Mouse (Mus musculus) stomach, embryonic 14.5 days (tissue): ENCODE measurements at regions not wholly inside any gene's neighbourhood (a gene's known extent, or its start where the extent isn't known, plus 50 kb on each side); places are given as distances from the start of the nearest gene placed in this dataset.

Experiments used
- ATAC-seq: fragments of 200-750 bp; cut with Nextera tagmentation; 2 replicates; pipeline ENCODE4 v1.8.0; 2017; ENCODE audit warnings: low read depth, moderate TSS enrichment; ENCODE audit not compliant: insufficient number of reproducible peaks, insufficient read depth, low FRiP score
- H3K27ac ChIP-seq: fragments of 300-500 bp; sonication (generic); 2 replicates; pipeline ENCODE4 v1.5.1; 2014; ENCODE audit warnings: mild to moderate bottlenecking, low read length, moderate library complexity, mixed read lengths
- H3K27me3 ChIP-seq: fragments of 300-500 bp; sonication (generic); 2 replicates; pipeline ENCODE4 v1.6.1; 2014; ENCODE audit warnings: low read length, control low read depth, mixed read lengths; ENCODE audit not compliant: control insufficient read depth, insufficient read depth
- H3K36me3 ChIP-seq: fragments of 300-500 bp; sonication (generic); 2 replicates; pipeline ENCODE4 v1.6.1; 2014; ENCODE audit warnings: mild to moderate bottlenecking, control low read depth, low read length, moderate library complexity, mixed read lengths; ENCODE audit not compliant: control insufficient read depth, insufficient read depth
- H3K4me1 ChIP-seq: fragments of 300-500 bp; sonication (generic); 2 replicates; pipeline ENCODE4 v1.6.1; 2014; ENCODE audit warnings: low read length, control low read depth, mixed read lengths; ENCODE audit not compliant: control insufficient read depth, insufficient read depth
- H3K4me2 ChIP-seq: fragments of 300-500 bp; sonication (generic); replicated peaks from 2 replicates; pipeline ENCODE4 v1.6.1; 2014; ENCODE audit warnings: low read depth, low read length, control low read depth
- H3K4me3 ChIP-seq: fragments of 300-500 bp; sonication (generic); 2 replicates; pipeline ENCODE4 v1.5.1; 2014; ENCODE audit warnings: low read depth, low read length, control low read depth
- H3K9ac ChIP-seq: fragments of 300-500 bp; sonication (generic); replicated peaks from 2 replicates; pipeline ENCODE4 v1.6.1; 2014; ENCODE audit warnings: low read depth, mild to moderate bottlenecking, control low read depth, low read length, moderate library complexity, mixed read lengths
- H3K9me3 ChIP-seq: fragments of 300-500 bp; sonication (generic); 2 replicates; pipeline ENCODE4 v1.6.1; 2016; ENCODE audit warnings: low read depth, low read length, control low read depth; ENCODE audit not compliant: control insufficient read depth
- WGBS: fragments of 180-500 bp; shearing (Covaris S2); extraction: QIAGEN DNeasy Blood & Tissue Kit; methylation state at CpG from one replicate; pipeline ENCODE4 v1.1.7; 2014; 5-methylcytosine and 5-hydroxymethylcytosine counted together

DNA sequence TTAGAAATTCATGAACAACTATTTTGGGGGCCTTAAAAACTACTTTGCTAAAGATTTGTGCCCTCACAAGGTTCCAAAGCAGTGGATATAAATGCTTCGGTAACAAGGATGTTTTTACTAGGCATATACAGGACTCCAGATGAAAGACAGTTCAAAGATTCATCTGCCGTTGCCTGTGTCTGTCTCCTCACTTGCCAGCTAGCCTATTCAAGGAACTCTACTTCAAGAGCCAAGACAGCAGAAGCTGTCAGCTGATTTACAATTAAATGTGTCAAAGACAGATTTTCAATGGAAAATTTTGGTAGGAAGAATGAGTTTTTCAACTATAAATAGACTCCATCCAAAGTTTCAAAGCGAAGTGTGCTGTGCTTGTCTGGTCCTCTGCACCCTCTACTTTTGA lies 494.0 kb upstream of the A1bg start:
- Histone ChIP-seq H3K36me3 (no peaks in the 10 kb centered on the region), H3K27me3 (no peaks in the 10 kb centered on the region), H3K4me3 (no peak overlapping the region), H3K27ac (no peak overlapping the region), H3K9ac (no peak overlapping the region), H3K9me3 (no peaks in the 10 kb centered on the region), H3K4me1 (no peaks in the 10 kb centered on the region), H3K4me2 (no peak overlapping the region)
- WGBS = 70% methylated on average over 3 of the region's 3 CpGs
- no peak for ATAC-seq

DNA sequence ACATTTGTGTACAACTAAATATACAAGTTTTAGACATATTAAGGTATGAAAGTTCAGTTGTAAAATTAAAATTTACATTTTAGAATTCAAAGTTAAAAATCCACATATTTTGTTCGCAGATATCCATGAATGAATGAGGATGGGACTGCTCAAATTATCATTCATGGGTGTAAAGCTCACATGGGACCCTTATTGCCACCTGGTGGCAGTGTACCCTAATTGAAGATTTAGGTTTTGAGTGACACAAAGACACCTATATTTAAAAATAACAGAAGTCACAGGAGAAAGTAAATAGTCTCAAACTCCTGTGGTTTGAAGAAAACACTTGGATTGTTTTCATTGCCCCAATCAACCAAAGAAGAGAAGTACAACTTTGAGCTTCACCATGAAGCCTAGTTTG lies 492.8 kb upstream of the A1bg start:
- no peaks in the 10 kb centered on the region for H3K36me3 ChIP-seq
- no peaks in the 10 kb centered on the region for H3K27me3 ChIP-seq
- no peak for ATAC-seq
- no peaks in the 10 kb centered on the region for H3K4me1 ChIP-seq
- H3K9ac ChIP-seq = no peak overlapping the region
- 67% methylated on average over 1 of the region's 1 CpGs for WGBS
- H3K4me2 ChIP-seq = no peak overlapping the region
- H3K27ac ChIP-seq = no peak overlapping the region
- no peaks in the 10 kb centered on the region for H3K9me3 ChIP-seq
- no peak overlapping the region for H3K4me3 ChIP-seq

DNA sequence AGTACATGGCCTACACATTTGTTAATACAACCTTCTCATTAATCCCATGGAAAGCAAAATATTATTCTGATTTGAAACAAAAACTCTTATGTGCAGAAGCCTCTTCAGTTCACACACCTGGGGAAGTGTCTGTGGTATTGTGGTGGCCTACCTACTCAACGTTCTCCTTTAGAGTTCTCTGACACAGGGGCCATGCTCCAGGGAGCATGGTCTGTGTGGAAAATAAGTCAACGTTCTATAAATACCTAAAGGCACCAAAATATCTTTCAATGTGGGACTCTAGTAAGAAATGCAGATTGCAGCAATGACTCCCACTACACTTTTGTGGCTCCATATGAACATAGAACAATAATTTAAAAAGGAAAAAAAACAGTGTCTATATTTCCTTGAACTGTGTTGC lies 489.0 kb upstream of the A1bg start:
- no peak overlapping the region for H3K27ac ChIP-seq
- no peaks in the 10 kb centered on the region for H3K9me3 ChIP-seq
- ATAC-seq = no peak
- no peaks in the 10 kb centered on the region for H3K27me3 ChIP-seq
- H3K4me2 ChIP-seq = no peak overlapping the region
- WGBS = 81% methylated on average over 2 of the region's 2 CpGs
- no peaks in the 10 kb centered on the region for H3K4me1 ChIP-seq
- H3K36me3 ChIP-seq = no peaks in the 10 kb centered on the region
- no peak overlapping the region for H3K9ac ChIP-seq
- H3K4me3 ChIP-seq = no peak overlapping the region

DNA sequence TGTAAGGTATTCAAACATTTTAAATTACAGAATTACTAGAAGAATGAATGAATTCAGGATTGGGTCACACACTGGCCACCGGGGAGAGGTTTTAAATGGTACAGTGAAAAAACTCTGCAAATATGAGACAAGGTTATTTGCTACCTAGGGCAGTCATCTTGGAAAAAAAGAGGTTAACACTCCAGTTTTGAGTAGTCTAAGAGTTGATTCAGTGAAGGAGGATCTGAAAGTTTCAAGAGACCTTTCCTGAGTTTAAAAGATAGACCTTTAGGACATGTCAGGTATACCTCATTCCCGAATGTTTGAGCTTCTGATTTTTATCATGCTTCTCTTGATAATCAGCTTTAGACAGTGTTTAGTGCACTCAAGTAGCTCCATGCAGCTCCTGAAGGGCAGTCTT lies 488.0 kb upstream of the A1bg start:
- Histone ChIP-seq H3K4me3 (no peak overlapping the region), H3K4me2 (no peak overlapping the region), H3K27ac (no peak overlapping the region), H3K9ac (no peak overlapping the region), H3K4me1 (no peaks in the 10 kb centered on the region), H3K36me3 (no peaks in the 10 kb centered on the region), H3K9me3 (no peaks in the 10 kb centered on the region), H3K27me3 (no peaks in the 10 kb centered on the region)
- no peak for ATAC-seq
- WGBS = 90% methylated on average over 2 of the region's 2 CpGs

DNA sequence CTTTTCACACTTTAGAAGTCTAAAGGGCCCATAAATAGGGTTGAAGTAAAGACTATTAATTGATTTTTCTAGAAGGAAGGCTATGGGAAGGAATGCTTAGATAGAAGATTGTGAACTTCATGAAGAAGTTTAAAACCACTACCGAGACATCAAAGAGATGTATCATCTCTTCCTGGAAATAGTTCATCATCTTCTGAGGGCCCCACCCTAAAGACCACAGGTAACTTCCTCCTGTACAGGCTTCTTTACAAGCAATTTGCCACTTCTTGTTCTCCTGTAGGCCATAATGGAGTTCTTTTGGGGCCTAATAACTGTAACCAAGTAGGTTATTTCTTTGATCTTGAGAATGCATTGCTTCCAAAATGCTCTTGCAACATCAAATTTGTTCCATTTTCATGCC lies 485.8 kb upstream of the A1bg start:
- WGBS = 90% methylated on average over 1 of the region's 1 CpGs
- H3K9ac ChIP-seq = no peak overlapping the region
- ATAC-seq = no peak
- H3K9me3 ChIP-seq = no peaks in the 10 kb centered on the region
- H3K36me3 ChIP-seq = no peaks in the 10 kb centered on the region
- H3K27ac ChIP-seq = no peak overlapping the region
- H3K4me1 ChIP-seq = no peaks in the 10 kb centered on the region
- no peak overlapping the region for H3K4me3 ChIP-seq
- no peak overlapping the region for H3K4me2 ChIP-seq
- H3K27me3 ChIP-seq = no peaks in the 10 kb centered on the region

DNA sequence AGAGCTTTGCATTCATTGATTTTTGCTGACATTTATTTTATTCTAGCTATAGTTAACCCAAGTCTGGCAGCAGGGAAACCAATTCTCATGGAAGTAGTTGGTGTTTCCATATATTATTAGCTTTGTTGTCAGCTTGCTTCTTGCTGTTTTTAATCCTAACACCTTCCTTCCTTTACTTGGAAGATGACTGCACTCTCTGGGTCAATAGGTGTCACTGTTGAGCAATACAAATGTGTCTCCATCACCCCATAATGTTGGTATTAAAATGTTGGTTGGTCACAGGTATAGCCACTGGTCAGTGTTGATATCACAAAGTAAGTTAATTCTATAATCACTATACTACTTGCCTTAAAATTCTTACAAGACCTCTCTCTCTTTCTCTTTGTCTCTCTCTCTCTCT lies 477.9 kb upstream of the A1bg start:
- H3K27ac ChIP-seq = no peak overlapping the region
- H3K9ac ChIP-seq = no peak overlapping the region
- H3K27me3 ChIP-seq = no peaks in the 10 kb centered on the region
- no peak overlapping the region for H3K4me3 ChIP-seq
- no peaks in the 10 kb centered on the region for H3K36me3 ChIP-seq
- H3K4me2 ChIP-seq = no peak overlapping the region
- no peak for ATAC-seq
- H3K4me1 ChIP-seq = no peaks in the 10 kb centered on the region
- no peaks in the 10 kb centered on the region for H3K9me3 ChIP-seq

DNA sequence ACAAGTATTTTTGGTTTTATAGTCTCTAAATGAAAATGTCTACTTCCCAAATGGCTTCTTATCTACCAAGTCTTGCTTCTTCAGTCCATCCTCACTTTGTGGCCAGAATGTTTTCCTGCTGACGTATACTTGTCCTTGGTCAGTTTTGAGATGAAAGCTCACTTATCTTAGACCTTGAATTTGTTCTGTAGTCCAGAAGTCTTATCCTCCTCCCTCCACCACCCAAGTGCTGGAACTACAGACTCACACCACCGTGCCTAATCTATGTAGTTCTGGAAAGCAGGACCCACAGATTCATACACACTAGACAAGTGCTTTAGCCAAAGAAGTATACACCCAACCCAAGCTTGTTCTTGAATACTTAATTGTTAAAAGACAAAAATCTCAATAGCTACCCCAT lies 477.2 kb upstream of the A1bg start:
- no peak overlapping the region for H3K4me3 ChIP-seq
- no peaks in the 10 kb centered on the region for H3K27me3 ChIP-seq
- H3K4me2 ChIP-seq = no peak overlapping the region
- H3K4me1 ChIP-seq = peaks cover 5% of the 10 kb centered on the region; the same call in 1 of the 2 replicates
- WGBS = 85% methylated on average over 2 of the region's 2 CpGs
- no peak for ATAC-seq
- H3K9me3 ChIP-seq = no peaks in the 10 kb centered on the region
- no peak overlapping the region for H3K27ac ChIP-seq
- no peaks in the 10 kb centered on the region for H3K36me3 ChIP-seq
- H3K9ac ChIP-seq = no peak overlapping the region

DNA sequence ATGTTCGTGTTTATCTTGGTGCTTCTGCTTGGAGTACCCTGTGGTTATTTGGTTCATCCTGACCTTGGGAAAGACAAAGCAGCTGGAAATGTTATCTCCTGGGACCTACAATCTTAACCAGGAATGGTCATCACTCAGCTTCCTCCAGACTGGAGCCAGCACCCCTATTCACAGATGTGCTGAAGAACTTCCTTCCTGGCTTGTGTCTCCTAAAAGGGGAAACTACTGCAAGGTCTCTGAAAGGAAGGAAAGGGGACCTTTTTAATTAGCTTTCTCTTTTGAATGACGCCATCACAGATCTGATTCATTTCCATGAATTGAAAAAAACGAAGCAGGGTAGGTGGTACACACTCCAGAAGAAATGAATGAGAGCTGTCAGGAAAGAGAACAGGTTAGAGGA lies 476.0 kb upstream of the A1bg start:
- no peak for ATAC-seq

DNA sequence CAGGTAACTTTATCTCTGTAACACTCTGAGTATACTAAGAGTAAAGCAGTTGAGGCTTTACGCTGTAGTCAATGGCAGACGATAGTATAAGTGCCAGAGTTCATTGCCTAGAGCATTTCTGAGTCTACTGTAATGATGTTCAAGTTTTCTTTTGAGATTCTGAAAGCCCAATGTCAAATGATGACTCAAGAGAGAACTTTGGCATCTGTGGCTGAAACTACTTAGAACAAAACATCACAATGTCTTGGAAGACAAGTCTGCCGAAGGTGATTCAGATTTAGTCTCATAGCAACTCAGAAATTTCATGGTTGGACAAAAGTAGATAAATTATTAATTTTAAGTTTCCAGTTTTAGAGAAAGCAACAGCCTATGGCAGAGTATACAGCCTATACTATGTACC lies 474.2 kb upstream of the A1bg start:
- Histone ChIP-seq H3K9ac (no peak overlapping the region), H3K27me3 (no peaks in the 10 kb centered on the region), H3K36me3 (no peaks in the 10 kb centered on the region), H3K4me2 (no peak overlapping the region), H3K4me1 (peaks cover 6% of the 10 kb centered on the region; the same call in 1 of the 2 replicates), H3K4me3 (no peak overlapping the region), H3K9me3 (no peaks in the 10 kb centered on the region), H3K27ac (no peak overlapping the region)
- 86% methylated on average over 3 of the region's 3 CpGs for WGBS
- no peak for ATAC-seq

More for the DNA sequence above, 476.0 kb upstream of the A1bg start:
- no peaks in the 10 kb centered on the region for H3K27me3 ChIP-seq
- no peak overlapping the region for H3K9ac ChIP-seq
- WGBS = 79% methylated on average over 3 of the region's 3 CpGs
- H3K36me3 ChIP-seq = no peaks in the 10 kb centered on the region
- no peak overlapping the region for H3K4me2 ChIP-seq
- no peak overlapping the region for H3K27ac ChIP-seq
- H3K4me3 ChIP-seq = no peak overlapping the region
- no peaks in the 10 kb centered on the region for H3K9me3 ChIP-seq
- H3K4me1 ChIP-seq = peaks cover 6% of the 10 kb centered on the region; the same call in 1 of the 2 replicates
